Mouse (Mus musculus): ENCODE measurements around the gene Gpr146. TPM values are rescaled to one million over a fixed set of nuclear protein-coding genes. Genes with fewer than 3 reads are reported as not detected.
A peak's percentile ranks its signal among the peaks of the same experiment; 100 is the strongest.

The Gpr146 gene
- total and polyA plus RNA-seq, 2 experiments from 2014 or later: 3.0 to 4.1 TPM

DNA sequence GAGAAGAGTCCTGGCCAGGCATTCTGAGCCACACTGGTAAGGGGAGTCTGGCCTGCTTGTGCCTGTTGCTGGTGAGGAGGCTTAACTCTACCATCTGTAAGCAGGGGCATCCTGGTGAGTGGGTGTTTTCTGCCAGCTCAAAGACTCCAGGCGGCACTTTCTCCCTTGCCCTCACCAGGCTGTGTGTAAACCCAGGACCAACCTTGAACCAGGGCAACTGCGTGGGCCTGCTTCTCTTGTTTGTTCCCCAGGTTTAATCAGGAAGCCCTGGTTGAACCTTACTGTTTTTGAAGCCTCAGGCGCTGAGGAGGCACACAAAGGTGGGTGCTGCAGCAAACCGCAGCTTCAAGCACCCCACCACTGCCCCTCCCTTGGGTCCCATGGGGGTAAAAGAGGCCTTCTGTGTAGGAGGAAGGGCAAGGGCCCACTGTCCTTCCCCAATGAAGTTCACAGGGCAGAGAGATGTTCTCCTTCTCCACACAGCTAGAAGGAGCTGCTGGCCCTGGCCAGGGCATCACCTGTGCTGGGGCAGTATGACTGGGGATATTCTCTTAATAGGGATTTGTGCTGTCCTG lies 9.5 kb upstream of the Gpr146 start:
- no peak for TF ChIP-seq CTCF (IDR thresholded peaks at IDR 0.05)
- H3K36me3 ChIP-seq (ENCODE audit: insufficient read depth, low read length): 0 out of 2 replicates have a peak, but pooled peaks cover under 1% of the 10 kb centered on the region
- no peaks in the 10 kb centered on the region for H3K27me3 ChIP-seq (ENCODE audit: insufficient read depth, low read length)
- no peak overlapping the region for H3K27ac ChIP-seq (ENCODE audit: low read depth, low read length)
- WGBS: 92% methylated on average over 4 of the region's 4 CpGs
- DNase-seq (ENCODE audit: low spot score) (no peak), ATAC-seq (ENCODE audit: low FRiP score) (no peak)
- H3K4me2 ChIP-seq (ENCODE audit: low read depth, low read length, poor library complexity, severe bottlenecking): no peak overlapping the region
- H3K4me1 ChIP-seq (ENCODE audit: insufficient read depth, low read length): 0 out of 2 replicates have a peak, but pooled peaks cover 4% of the 10 kb centered on the region
- H3K9ac ChIP-seq (replicated peaks; ENCODE audit: low read length, poor library complexity, severe bottlenecking): no peak overlapping the region
- no peak overlapping the region for H3K4me3 ChIP-seq (ENCODE audit: low read depth, low read length)
- no peaks in the 10 kb centered on the region for H3K9me3 ChIP-seq (ENCODE audit: low read length)

DNA sequence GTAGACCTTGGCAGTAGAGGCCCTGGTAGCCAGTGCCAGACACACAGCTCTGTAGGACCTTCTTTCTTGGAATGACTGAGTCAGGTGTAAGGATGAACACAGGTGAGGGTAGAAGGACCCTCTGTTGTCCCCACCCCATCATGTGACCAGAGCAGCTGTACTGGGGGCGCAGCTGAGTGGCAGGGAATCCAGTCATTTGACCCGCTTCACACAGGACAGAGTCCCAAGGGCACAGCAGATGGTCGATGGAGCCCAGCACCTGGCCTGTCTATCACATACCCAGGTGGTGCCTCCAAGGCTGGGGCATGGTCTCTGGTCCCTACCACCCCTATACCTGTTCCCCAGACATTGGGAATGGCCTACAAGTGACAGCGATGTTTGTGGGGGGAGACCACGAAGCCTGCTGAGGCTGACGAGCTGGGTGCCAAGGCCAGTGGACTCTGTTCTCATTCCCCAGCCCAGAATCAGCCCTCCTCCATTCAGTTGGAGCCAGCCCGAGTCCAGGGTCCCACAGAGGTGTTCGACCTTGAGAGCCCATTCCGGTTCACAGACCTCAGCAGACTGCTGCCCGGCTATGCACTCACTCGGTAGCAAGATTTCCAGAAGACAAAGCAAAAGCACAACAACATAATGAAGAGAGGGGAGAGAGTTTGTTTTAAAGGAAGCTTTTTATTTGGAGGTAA lies 8.7 kb upstream of the Gpr146 start:
- H3K27me3 ChIP-seq (ENCODE audit: insufficient read depth, low read length): no peaks in the 10 kb centered on the region
- H3K4me1 ChIP-seq (ENCODE audit: insufficient read depth, low read length): 0 out of 2 replicates have a peak, but pooled peaks cover 4% of the 10 kb centered on the region
- TF ChIP-seq CTCF (IDR thresholded peaks at IDR 0.05): no peak
- H3K36me3 ChIP-seq (ENCODE audit: insufficient read depth, low read length): no peaks in the 10 kb centered on the region
- no peak for DNase-seq (ENCODE audit: low spot score)
- no peak overlapping the region for H3K27ac ChIP-seq (ENCODE audit: low read depth, low read length)
- ATAC-seq (ENCODE audit: low FRiP score): no peak
- no peak overlapping the region for H3K9ac ChIP-seq (replicated peaks; ENCODE audit: low read length, poor library complexity, severe bottlenecking)
- no peak overlapping the region for H3K4me3 ChIP-seq (ENCODE audit: low read depth, low read length)
- WGBS: 86% methylated on average over 11 of the region's 11 CpGs
- no peak overlapping the region for H3K4me2 ChIP-seq (ENCODE audit: low read depth, low read length, poor library complexity, severe bottlenecking)
- H3K9me3 ChIP-seq (ENCODE audit: low read length): no peaks in the 10 kb centered on the region

DNA sequence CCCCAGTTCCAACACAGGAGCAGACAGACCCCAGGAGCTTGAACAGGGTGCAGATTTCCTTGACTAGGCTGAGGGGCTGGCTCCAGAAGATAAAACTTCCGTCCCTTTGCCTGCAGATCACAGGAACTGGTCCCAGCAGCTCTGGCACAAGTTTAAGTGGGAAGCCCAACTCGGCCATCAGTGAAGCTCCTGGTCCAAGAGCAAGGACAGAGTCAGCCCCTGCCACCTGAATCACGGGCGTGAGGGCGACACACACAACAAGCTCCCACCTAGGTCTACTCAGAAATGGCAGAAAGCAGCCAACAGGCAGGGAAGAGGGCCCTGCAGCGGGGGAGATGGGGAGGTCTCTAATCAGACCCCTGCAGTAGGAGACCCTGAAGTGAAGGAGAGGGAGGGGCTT lies 7.2 kb upstream of the Gpr146 start:
- DNase-seq (ENCODE audit: low spot score): no peak
- Histone ChIP-seq H3K9ac (replicated peaks; ENCODE audit: low read length, poor library complexity, severe bottlenecking) (no peak overlapping the region), H3K27ac (ENCODE audit: low read depth, low read length) (no peak overlapping the region), H3K4me1 (ENCODE audit: insufficient read depth, low read length) (0 out of 2 replicates have a peak, but pooled peaks cover 4% of the 10 kb centered on the region), H3K36me3 (ENCODE audit: insufficient read depth, low read length) (no peaks in the 10 kb centered on the region), H3K9me3 (ENCODE audit: low read length) (no peaks in the 10 kb centered on the region), H3K4me2 (ENCODE audit: low read depth, low read length, poor library complexity, severe bottlenecking) (no peak overlapping the region), H3K27me3 (ENCODE audit: insufficient read depth, low read length) (no peaks in the 10 kb centered on the region), H3K4me3 (ENCODE audit: low read depth, low read length) (no peak overlapping the region)
- 93% methylated on average over 6 of the region's 6 CpGs for WGBS
- ATAC-seq (ENCODE audit: low FRiP score): no peak
- TF ChIP-seq CTCF (IDR thresholded peaks at IDR 0.05): no peak

DNA sequence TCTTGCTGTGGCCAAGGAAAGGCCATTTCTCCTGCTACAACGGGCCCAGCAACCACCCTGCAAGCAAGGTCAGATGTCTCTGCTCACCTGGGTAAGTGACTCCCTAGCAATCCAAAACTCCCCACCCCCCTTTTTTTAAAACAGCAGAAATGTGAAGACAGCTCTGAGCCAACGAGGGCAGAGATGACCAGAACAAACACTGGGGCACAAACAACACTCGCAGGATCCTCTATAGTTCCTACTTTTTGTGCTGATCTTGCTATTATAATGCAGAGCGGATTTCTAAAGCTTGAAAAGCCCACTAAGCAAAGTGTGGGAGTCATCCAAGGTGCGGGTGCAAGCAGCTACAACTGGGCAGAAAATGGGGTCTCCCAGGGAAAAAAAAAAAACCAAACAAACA lies 6.4 kb upstream of the Gpr146 start:
- no peak for ATAC-seq (ENCODE audit: low FRiP score)
- H3K4me2 ChIP-seq (ENCODE audit: low read depth, low read length, poor library complexity, severe bottlenecking): peak overlapping the region; percentile 82
- WGBS: 49% methylated on average over 5 of the region's 5 CpGs
- H3K27ac ChIP-seq (ENCODE audit: low read depth, low read length): peak overlapping the region; percentile 82; the same call in 1 of the 2 replicates
- no peaks in the 10 kb centered on the region for H3K36me3 ChIP-seq (ENCODE audit: insufficient read depth, low read length)
- DNase-seq (ENCODE audit: low spot score): no peak
- no peaks in the 10 kb centered on the region for H3K27me3 ChIP-seq (ENCODE audit: insufficient read depth, low read length)
- H3K9ac ChIP-seq (replicated peaks; ENCODE audit: low read length, poor library complexity, severe bottlenecking): peak overlapping the region; percentile 90; the same call in 1 of the 2 replicates
- TF ChIP-seq CTCF (IDR thresholded peaks at IDR 0.05): no peak
- no peaks in the 10 kb centered on the region for H3K9me3 ChIP-seq (ENCODE audit: low read length)
- H3K4me1 ChIP-seq (ENCODE audit: insufficient read depth, low read length): 0 out of 2 replicates have a peak, but pooled peaks cover 4% of the 10 kb centered on the region
- peak overlapping the region; percentile 62 for H3K4me3 ChIP-seq (ENCODE audit: low read depth, low read length)

DNA sequence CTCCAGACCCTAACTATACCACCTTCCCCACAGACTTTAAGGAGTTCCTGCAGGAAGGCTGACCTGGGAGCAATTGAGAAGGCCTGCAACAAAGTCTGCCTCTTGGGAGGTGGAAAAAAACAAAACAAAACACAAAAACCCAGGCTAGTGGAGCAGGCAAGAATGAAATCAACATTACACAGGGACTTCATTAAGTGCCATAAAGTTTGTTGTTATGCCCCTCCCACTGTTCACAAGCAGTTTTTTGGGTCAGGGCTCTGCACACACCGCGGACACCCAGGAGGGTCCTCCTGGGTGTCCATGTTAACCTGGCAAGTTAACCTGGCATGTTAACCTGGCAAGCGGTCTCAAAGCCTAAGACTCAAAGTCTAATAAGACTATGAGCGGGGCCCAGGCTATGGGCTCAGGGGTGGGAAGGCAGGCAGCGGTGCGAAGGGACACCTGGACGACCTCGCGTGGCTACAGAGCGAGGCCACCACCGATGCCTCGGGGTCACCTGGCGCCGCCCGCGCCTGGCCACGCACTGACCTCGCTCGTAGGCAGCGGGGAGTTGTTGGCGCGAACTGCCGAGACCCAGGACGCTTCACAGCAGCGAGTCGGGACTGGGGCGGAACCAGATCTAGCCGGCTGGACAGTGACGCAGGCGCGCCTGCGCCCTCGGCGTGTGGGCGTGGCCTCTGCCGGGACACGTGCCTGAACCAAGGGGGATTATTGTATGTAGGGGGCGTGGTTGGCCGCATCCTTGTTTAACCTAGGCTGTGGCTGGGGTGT lies 5.7 kb upstream of the Gpr146 start:
- ATAC-seq (ENCODE audit: low FRiP score) (peak; percentile 95), DNase-seq (ENCODE audit: low spot score) (peak; percentile 94)
- no peaks in the 10 kb centered on the region for H3K9me3 ChIP-seq (ENCODE audit: low read length)
- no peaks in the 10 kb centered on the region for H3K27me3 ChIP-seq (ENCODE audit: insufficient read depth, low read length)
- WGBS: 3% methylated on average over 39 of the region's 39 CpGs
- TF ChIP-seq CTCF (IDR thresholded peaks at IDR 0.05): peak; percentile 45; the same call in 1 of the 2 replicates
- peak overlapping the region; percentile 62 for H3K4me3 ChIP-seq (ENCODE audit: low read depth, low read length)
- H3K4me2 ChIP-seq (ENCODE audit: low read depth, low read length, poor library complexity, severe bottlenecking): peak overlapping the region; percentile 82
- H3K27ac ChIP-seq (ENCODE audit: low read depth, low read length): peak overlapping the region; percentile 82
- 0 out of 2 replicates have a peak, but pooled peaks cover 4% of the 10 kb centered on the region for H3K4me1 ChIP-seq (ENCODE audit: insufficient read depth, low read length)
- peak overlapping the region; percentile 90 for H3K9ac ChIP-seq (replicated peaks; ENCODE audit: low read length, poor library complexity, severe bottlenecking)
- H3K36me3 ChIP-seq (ENCODE audit: insufficient read depth, low read length): no peaks in the 10 kb centered on the region
